Mouse (Mus musculus): Measurements from ENCODE around the gene Sorcs3. TPM values are rescaled to one million over a fixed set of nuclear protein-coding genes. Genes with fewer than 3 reads are reported as not detected.

Gene Sorcs3
- polyA plus RNA-seq, 1 experiment from 2014 or later, result 0.08 TPM

GRCm38 (mm10) chr19:48559432-48559831 is 353.6 kb downstream of the Sorcs3 start:
- no peak overlapping the region for H3K27ac ChIP-seq (ENCODE audit: low read depth)
- no peak for TF ChIP-seq CTCF (IDR thresholded peaks at IDR 0.05; ENCODE audit: low read depth)
- H3K4me2 ChIP-seq, result no peak overlapping the region
- no peaks in the 10 kb centered on the region for H3K27me3 ChIP-seq (ENCODE audit: insufficient read depth, low read length)
- H3K4me1 ChIP-seq (ENCODE audit: insufficient read depth), result no peaks in the 10 kb centered on the region
- WGBS, result 39% methylated on average over 2 of the region's 2 CpGs
- H3K9me3 ChIP-seq (ENCODE audit: low read depth, low read length), result no peaks in the 10 kb centered on the region
- no peaks in the 10 kb centered on the region for H3K36me3 ChIP-seq (ENCODE audit: insufficient read depth)
- H3K4me3 ChIP-seq (ENCODE audit: low read depth, low read length), result no peak overlapping the region
- DNase-seq (no peak), ATAC-seq (ENCODE audit: insufficient read depth) (no peak)
- no peak overlapping the region for H3K9ac ChIP-seq

- no peak for ATAC-seq (ENCODE audit: insufficient read depth)
- Histone ChIP-seq H3K36me3 (ENCODE audit: insufficient read depth) (no peaks in the 10 kb centered on the region), H3K4me1 (ENCODE audit: insufficient read depth) (no peaks in the 10 kb centered on the region), H3K9ac (no peak overlapping the region), H3K4me2 (no peak overlapping the region), H3K27me3 (ENCODE audit: insufficient read depth, low read length) (no peaks in the 10 kb centered on the region), H3K4me3 (ENCODE audit: low read depth, low read length) (no peak overlapping the region), H3K27ac (ENCODE audit: low read depth) (no peak overlapping the region), H3K9me3 (ENCODE audit: low read depth, low read length) (no peaks in the 10 kb centered on the region)
- peak; percentile 43 for DNase-seq
- TF ChIP-seq CTCF (IDR thresholded peaks at IDR 0.05; ENCODE audit: low read depth), result no peak
- 44% methylated on average over 1 of the region's 1 CpGs for WGBS
Observed at GRCm38 (mm10) chr19:48575736-48576135, 369.9 kb downstream of the Sorcs3 start.

DNA sequence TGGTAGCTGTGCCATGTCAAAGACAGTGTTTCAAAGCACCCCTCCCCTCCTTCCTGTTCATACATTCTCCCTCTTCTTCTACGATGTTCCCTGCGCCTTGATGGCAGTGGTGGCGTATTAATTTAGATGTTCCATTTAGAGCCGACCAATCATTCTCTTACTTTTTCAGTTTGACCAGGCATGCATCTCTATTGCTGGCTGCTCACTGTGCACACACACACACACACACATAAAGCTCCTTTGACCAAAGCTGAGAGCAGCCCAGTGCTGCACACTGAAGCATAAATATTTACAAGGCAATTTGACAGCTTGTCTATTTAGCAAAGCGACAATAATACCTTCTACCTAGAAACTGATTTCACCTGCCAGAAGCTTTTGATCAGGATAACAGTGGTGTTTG is 371.3 kb downstream of the Sorcs3 start:
- ATAC-seq (ENCODE audit: insufficient read depth) (peak; percentile 56; the same call in 1 of the 2 replicates), DNase-seq (peak; percentile 15)
- WGBS, result 55% methylated on average over 5 of the region's 5 CpGs
- Histone ChIP-seq H3K4me1 (ENCODE audit: insufficient read depth) (no peaks in the 10 kb centered on the region), H3K36me3 (ENCODE audit: insufficient read depth) (no peaks in the 10 kb centered on the region), H3K27me3 (ENCODE audit: insufficient read depth, low read length) (no peaks in the 10 kb centered on the region), H3K27ac (ENCODE audit: low read depth) (no peak overlapping the region), H3K4me2 (no peak overlapping the region), H3K4me3 (ENCODE audit: low read depth, low read length) (no peak overlapping the region), H3K9me3 (ENCODE audit: low read depth, low read length) (no peaks in the 10 kb centered on the region), H3K9ac (no peak overlapping the region)
- TF ChIP-seq CTCF (IDR thresholded peaks at IDR 0.05; ENCODE audit: low read depth), result no peak

DNA sequence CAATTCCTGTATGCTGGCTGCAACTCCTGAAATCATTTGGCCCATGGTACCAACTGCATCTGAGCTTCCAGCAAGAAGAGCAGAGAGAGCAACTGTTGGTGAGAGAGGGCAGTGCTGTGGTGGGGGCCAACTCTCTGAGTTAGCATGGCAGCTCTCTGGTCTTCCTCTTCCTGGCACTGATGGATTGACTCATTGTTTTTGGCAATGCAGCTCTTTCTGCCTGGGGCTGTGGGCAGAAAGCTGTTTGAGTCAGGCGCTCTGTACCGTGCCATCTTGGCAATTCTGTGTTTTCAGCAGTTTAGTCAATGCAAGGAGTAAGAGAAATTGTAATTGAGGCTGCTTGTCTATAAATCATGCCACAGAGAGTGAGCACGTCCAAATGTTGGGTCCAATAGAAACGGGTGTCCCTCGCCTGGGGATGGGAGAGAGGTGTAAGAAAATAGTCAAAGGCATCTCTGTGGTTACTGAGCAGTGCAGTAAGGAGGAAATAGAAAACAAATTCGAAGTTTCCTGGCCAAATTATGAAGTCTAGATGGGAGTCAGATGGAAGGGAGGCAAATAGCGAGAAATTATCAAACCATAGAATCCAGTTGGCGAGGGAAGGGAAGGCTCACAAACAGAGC is 379.2 kb downstream of the Sorcs3 start:
- ATAC-seq (ENCODE audit: insufficient read depth) (no peak), DNase-seq (no peak)
- no peak overlapping the region for H3K4me2 ChIP-seq
- no peak overlapping the region for H3K4me3 ChIP-seq (ENCODE audit: low read depth, low read length)
- TF ChIP-seq CTCF (IDR thresholded peaks at IDR 0.05; ENCODE audit: low read depth), result no peak
- H3K4me1 ChIP-seq (ENCODE audit: insufficient read depth), result no peaks in the 10 kb centered on the region
- H3K36me3 ChIP-seq (ENCODE audit: insufficient read depth), result no peaks in the 10 kb centered on the region
- no peaks in the 10 kb centered on the region for H3K9me3 ChIP-seq (ENCODE audit: low read depth, low read length)
- no peak overlapping the region for H3K9ac ChIP-seq
- H3K27ac ChIP-seq (ENCODE audit: low read depth), result no peak overlapping the region
- no peaks in the 10 kb centered on the region for H3K27me3 ChIP-seq (ENCODE audit: insufficient read depth, low read length)
- 76% methylated on average over 8 of the region's 8 CpGs for WGBS

DNA sequence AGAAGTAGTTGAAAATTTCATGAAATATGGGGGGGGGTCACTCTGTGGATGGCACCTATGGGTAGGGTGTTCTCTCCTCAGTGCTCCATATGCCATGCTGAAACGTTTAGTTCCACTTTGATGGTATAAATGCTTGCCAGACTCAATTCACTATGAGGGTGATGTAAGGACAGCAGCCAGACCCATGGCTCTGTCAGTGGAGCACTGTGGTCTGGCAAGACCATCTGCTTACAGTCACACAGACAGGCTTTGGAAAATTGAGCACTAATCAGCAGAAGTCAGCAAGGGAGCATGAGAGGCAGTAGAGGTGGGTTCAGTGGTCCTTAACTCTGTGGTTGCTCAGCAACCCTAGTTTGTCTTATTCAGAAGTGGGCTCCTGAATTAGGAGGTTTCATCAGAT is 411.1 kb downstream of the Sorcs3 start:
- Histone ChIP-seq H3K9ac (no peak overlapping the region), H3K4me1 (ENCODE audit: insufficient read depth) (no peaks in the 10 kb centered on the region), H3K4me2 (no peak overlapping the region), H3K27ac (ENCODE audit: low read depth) (no peak overlapping the region), H3K36me3 (ENCODE audit: insufficient read depth) (no peaks in the 10 kb centered on the region), H3K27me3 (ENCODE audit: insufficient read depth, low read length) (no peaks in the 10 kb centered on the region), H3K4me3 (ENCODE audit: low read depth, low read length) (no peak overlapping the region), H3K9me3 (ENCODE audit: low read depth, low read length) (no peaks in the 10 kb centered on the region)
- DNase-seq (no peak), ATAC-seq (ENCODE audit: insufficient read depth) (no peak)
- no peak for TF ChIP-seq CTCF (IDR thresholded peaks at IDR 0.05; ENCODE audit: low read depth)
- WGBS, result 73% methylated on average over 1 of the region's 1 CpGs

DNA sequence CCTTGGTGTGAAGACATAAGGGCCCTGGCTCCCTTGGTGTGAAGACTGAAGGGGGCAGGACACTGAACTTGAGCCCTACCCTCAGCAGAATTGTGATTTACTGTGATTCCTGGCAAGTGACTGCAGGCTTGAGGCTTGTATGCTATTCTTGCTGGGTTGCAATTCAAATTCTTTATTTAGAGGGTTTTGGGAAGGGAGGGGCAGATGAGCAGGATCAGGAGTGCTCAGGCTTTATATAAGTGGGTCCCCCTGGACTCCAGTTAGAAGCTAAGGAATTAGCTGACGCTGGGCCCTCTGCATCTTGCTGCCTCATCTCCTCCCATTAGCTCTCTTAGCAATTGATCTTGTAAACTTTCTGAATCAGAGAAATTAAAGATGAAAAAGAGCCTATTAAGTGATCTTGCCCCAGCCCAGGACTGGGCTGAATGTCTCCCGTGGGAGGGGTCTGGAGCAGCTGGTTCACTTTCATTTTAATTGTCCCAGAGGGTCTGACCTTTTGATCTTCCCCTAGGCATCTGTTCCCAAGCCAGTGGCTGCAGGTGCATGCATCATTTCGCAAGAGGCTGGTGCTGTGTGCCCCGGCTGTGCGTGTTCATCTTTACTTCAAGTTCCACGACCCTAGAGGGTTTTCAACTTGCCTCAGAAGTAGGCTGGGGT is 425.0 kb downstream of the Sorcs3 start:
- ATAC-seq (ENCODE audit: insufficient read depth) (no peak), DNase-seq (no peak)
- H3K4me1 ChIP-seq (ENCODE audit: insufficient read depth), result no peaks in the 10 kb centered on the region
- WGBS, result 57% methylated on average over 6 of the region's 6 CpGs
- H3K27me3 ChIP-seq (ENCODE audit: insufficient read depth, low read length), result no peaks in the 10 kb centered on the region
- no peaks in the 10 kb centered on the region for H3K9me3 ChIP-seq (ENCODE audit: low read depth, low read length)
- no peak overlapping the region for H3K4me3 ChIP-seq (ENCODE audit: low read depth, low read length)
- TF ChIP-seq CTCF (IDR thresholded peaks at IDR 0.05; ENCODE audit: low read depth), result no peak
- H3K36me3 ChIP-seq (ENCODE audit: insufficient read depth), result no peaks in the 10 kb centered on the region
- no peak overlapping the region for H3K9ac ChIP-seq
- no peak overlapping the region for H3K4me2 ChIP-seq
- H3K27ac ChIP-seq (ENCODE audit: low read depth), result no peak overlapping the region

- Histone ChIP-seq H3K4me1 (ENCODE audit: insufficient read depth) (no peaks in the 10 kb centered on the region), H3K9ac (no peak overlapping the region), H3K36me3 (ENCODE audit: insufficient read depth) (no peaks in the 10 kb centered on the region), H3K4me2 (no peak overlapping the region), H3K27ac (ENCODE audit: low read depth) (no peak overlapping the region), H3K9me3 (ENCODE audit: low read depth, low read length) (no peaks in the 10 kb centered on the region), H3K27me3 (ENCODE audit: insufficient read depth, low read length) (no peaks in the 10 kb centered on the region), H3K4me3 (ENCODE audit: low read depth, low read length) (no peak overlapping the region)
- no peak for TF ChIP-seq CTCF (IDR thresholded peaks at IDR 0.05; ENCODE audit: low read depth)
- DNase-seq (no peak), ATAC-seq (ENCODE audit: insufficient read depth) (no peak)
- WGBS, result 74% methylated on average over 4 of the region's 4 CpGs
Observed at GRCm38 (mm10) chr19:48642566-48642965, 436.7 kb downstream of the Sorcs3 start.
